Comparison of ENCODE assay signal across 11 mouse cellular contexts in the genomic region with DNA sequence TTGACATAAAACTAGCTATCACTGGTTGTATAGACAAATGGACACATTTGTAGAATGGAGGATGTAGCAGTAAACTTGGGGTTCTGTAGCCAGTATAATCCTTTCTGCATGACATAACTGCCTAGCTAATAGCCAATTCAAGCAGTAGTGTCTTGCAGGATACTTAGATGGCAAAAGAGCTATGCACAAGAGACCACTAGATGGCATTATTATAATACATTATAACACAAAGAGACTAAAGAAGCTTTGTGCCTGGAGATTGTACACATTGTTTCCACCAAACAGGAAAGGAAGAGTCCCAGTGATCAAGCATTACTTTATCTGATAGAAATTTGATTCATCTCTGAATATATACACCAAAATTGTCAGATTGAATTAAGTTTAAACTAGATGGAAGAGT. TPM values are rescaled to one million over a fixed set of nuclear protein-coding genes. Genes with fewer than 3 reads are reported as not detected.
DNase-seq lines count a peak whose midpoint lies in the region; ATAC-seq and TF ChIP-seq lines count a peak whose summit lies in the region.
"Had no signal": no experiment of that assay in that cellular context is flagged by ENCODE, and none has a peak within 500 bp of the region (broad histone marks: within the 10 kb centered on the region; RNA-seq: fewer than 3 reads in every experiment).

No protein-coding gene starts in this region.

- no peak overlapping the region for H3K27ac ChIP-seq in heart, postnatal 0 days (ENCODE audit: low read depth)
- no peak overlapping the region for H3K27ac ChIP-seq in neural tube, embryonic 13.5 days (replicated peaks)

- no peak overlapping the region for H3K4me3 ChIP-seq in heart, postnatal 0 days (ENCODE audit: low read depth, low read length)
- H3K4me3 ChIP-seq in neural tube, embryonic 13.5 days = no peak overlapping the region

- no peaks in the 10 kb centered on the region for H3K27me3 ChIP-seq in heart, postnatal 0 days (ENCODE audit: control insufficient read depth, insufficient read depth, low read length)
- H3K27me3 ChIP-seq in neural tube, embryonic 13.5 days = no peaks in the 10 kb centered on the region

- no peaks in the 10 kb centered on the region for H3K36me3 ChIP-seq in heart, postnatal 0 days (replicated peaks; ENCODE audit: control insufficient read depth, insufficient read depth, low read length)
- no peaks in the 10 kb centered on the region for H3K36me3 ChIP-seq in neural tube, embryonic 13.5 days

- DNase-seq in heart, postnatal 0 days (ENCODE audit: low spot score) = no peak
- no peak for DNase-seq in heart, postnatal 4 days
- no peak for DNase-seq in neural tube, embryonic 10.5 days (ENCODE audit: extremely low spot score, low spot score)
- DNase-seq in spleen, adult 12 weeks (ENCODE audit: low spot score) = no peak
- no peak for DNase-seq in heart, adult 9 months (ENCODE audit: low spot score in 2 of 2)
- DNase-seq: heart, adult 18-20 months; kidney, postnatal 10 days had no signal

- no peaks in the 10 kb centered on the region for H3K4me1 ChIP-seq in heart, postnatal 0 days (ENCODE audit: control insufficient read depth, insufficient read depth)
- H3K4me1 ChIP-seq in neural tube, embryonic 13.5 days (replicated peaks) = no peaks in the 10 kb centered on the region

- no peak overlapping the region for H3K4me2 ChIP-seq in heart, postnatal 0 days (ENCODE audit: low read depth, low read length)
- H3K4me2 ChIP-seq in neural tube, embryonic 13.5 days = no peak overlapping the region
- H3K4me2 ChIP-seq: midbrain, embryonic 11.5 days had no signal

- no peak overlapping the region for H3K9ac ChIP-seq in heart, postnatal 0 days (replicated peaks; ENCODE audit: low read depth, low read length)
- no peak overlapping the region for H3K9ac ChIP-seq in neural tube, embryonic 13.5 days

- no peak for TF ChIP-seq EP300 in heart, postnatal 0 days (IDR thresholded peaks at IDR 0.05; ENCODE audit: low read depth)

- peak; percentile 39; the same call in 1 of the 2 replicates for TF ChIP-seq CTCF in heart, postnatal 0 days (IDR thresholded peaks at IDR 0.05; ENCODE audit: low read depth)

- no peak for ATAC-seq in heart, postnatal 0 days (ENCODE audit: insufficient read depth, low read depth)
- ATAC-seq in neural tube, embryonic 13.5 days (ENCODE audit: low read depth) = peak; percentile 8; the same call in 1 of the 2 replicates
- ATAC-seq in hematopoietic stem cell, adult 5-6 weeks (replicated peaks in 1 of 2; ENCODE audit: insufficient read depth in 1 of 2, low FRiP score in 2 of 2, low TSS enrichment in 1 of 2, low read depth in 1 of 2, poor library complexity in 2 of 2, severe bottlenecking in 2 of 2) = peak; percentile 48 to 62; a peak in 3 of 4 replicates
- ATAC-seq in monocyte, adult 5-6 weeks (replicated peaks; ENCODE audit: insufficient number of reproducible peaks, low FRiP score, low TSS enrichment, poor library complexity, severe bottlenecking) = no peak

- 0 out of 2 replicates have a peak, but pooled peaks cover 3% of the 10 kb centered on the region for H3K9me3 ChIP-seq in heart, postnatal 0 days (replicated peaks; ENCODE audit: control insufficient read depth, low read length)
- H3K9me3 ChIP-seq in neural tube, embryonic 13.5 days = no peaks in the 10 kb centered on the region

RNA-seq across cellular contexts. Expression of a gene that starts 5.8 kb away (rescaled TPM):
- 18.6 and 46.1 TPM in 2 replicates for total RNA-seq in heart, postnatal 0 days (2014; rRNA removed; ENCODE audit: low replicate concordance)
- 207 and 217 TPM in 2 replicates for polyA plus RNA-seq in heart, postnatal 0 days (2015; fragmentation: Nextera tagmentation; extraction: Ambion mirVana)
- total RNA-seq in heart, postnatal 4 days (2021) = 100 to 1,000 TPM; 106 to 111 TPM
- 224 and 230 TPM in 2 replicates for polyA plus RNA-seq in neural tube, embryonic 13.5 days (2015; fragmentation: Nextera tagmentation; extraction: Ambion mirVana)
- 43.5 and 55.5 TPM in 2 replicates for total RNA-seq in hematopoietic stem cell, adult 5-6 weeks (2017)
- 12.5 to 18.7 TPM (median 17.9 TPM) in 3 replicates for total RNA-seq in monocyte, adult 5-6 weeks (2017)

RNA-seq across cellular contexts. Expression of a gene that starts 29.3 kb away (rescaled TPM):
- total RNA-seq in heart, postnatal 0 days (2014; rRNA removed; ENCODE audit: low replicate concordance) = 19.3 and 27.2 TPM in 2 replicates
- 1.9 and 2.1 TPM in 2 replicates for polyA plus RNA-seq in heart, postnatal 0 days (2015; fragmentation: Nextera tagmentation; extraction: Ambion mirVana)
- 10 to 100 TPM; 36.3 to 40.0 TPM for total RNA-seq in heart, postnatal 4 days (2021)
- polyA plus RNA-seq in neural tube, embryonic 13.5 days (2015; fragmentation: Nextera tagmentation; extraction: Ambion mirVana) = 13.5 and 14.7 TPM in 2 replicates
- not detected in 2 replicates for total RNA-seq in hematopoietic stem cell, adult 5-6 weeks (2017)
- total RNA-seq in monocyte, adult 5-6 weeks (2017) = not detected in 3 replicates

Comparison
In these comparisons a context has a peak if more than half of its experiments do, and no peak if none do; other contexts are left out.
1. ATAC-seq: peak in neural tube, embryonic 13.5 days (single experiment) and hematopoietic stem cell, adult 5-6 weeks (2 of 2); none in heart, postnatal 0 days (single experiment) and monocyte, adult 5-6 weeks (single experiment).
2. RNA of a gene that starts 29.3 kb away (total RNA-seq): 36.3 to 40.0 TPM in heart, postnatal 4 days and 19.3 to 27.2 TPM in heart, postnatal 0 days; not detected in hematopoietic stem cell, adult 5-6 weeks and not detected in monocyte, adult 5-6 weeks; every median in the first group is over 10 times any median in the second.